Mouse (Mus musculus) hindbrain, embryonic 11.5 days (tissue): ENCODE data around the gene Pik3r2. TPM values are rescaled to one million over a fixed set of nuclear protein-coding genes. Genes with fewer than 3 reads are reported as not detected.

Experiments used
- ATAC-seq: fragments of 200-750 bp; cut with Nextera tagmentation; 2 replicates; pipeline ENCODE4 v1.8.0; 2017; ENCODE audit warnings: mild to moderate bottlenecking, moderate TSS enrichment, moderate library complexity; ENCODE audit not compliant: low FRiP score
- DNase-seq: peaks from one replicate; pipeline ENCODE4 v3.0.0-alpha.2; 2015; ENCODE audit warnings: low spot score
- H3K27ac ChIP-seq: fragments of 300-500 bp; sonication (generic); 2 replicates; pipeline ENCODE4 v1.5.1; 2014; ENCODE audit warnings: mild to moderate bottlenecking, low read depth, low read length
- H3K27me3 ChIP-seq: fragments of 300-500 bp; sonication (generic); 2 replicates; pipeline ENCODE4 v1.6.1; 2014; ENCODE audit warnings: mild to moderate bottlenecking, low read length, moderate library complexity, mixed read lengths; ENCODE audit not compliant: control insufficient read depth, insufficient read depth
- H3K36me3 ChIP-seq: fragments of 300-500 bp; sonication (generic); 2 replicates; pipeline ENCODE4 v1.6.1; 2014; ENCODE audit warnings: mild to moderate bottlenecking, low read length, moderate library complexity, mixed read lengths; ENCODE audit not compliant: control insufficient read depth, insufficient read depth
- H3K4me1 ChIP-seq: fragments of 300-500 bp; sonication (generic); replicated peaks from 2 replicates; pipeline ENCODE4 v1.6.1; 2014; ENCODE audit warnings: low read length, mixed read lengths; ENCODE audit not compliant: control insufficient read depth, insufficient read depth
- H3K4me2 ChIP-seq: fragments of 300-500 bp; sonication (generic); replicated peaks from 2 replicates; pipeline ENCODE4 v1.6.1; 2014; ENCODE audit warnings: mild to moderate bottlenecking, low read depth, low read length
- H3K4me3 ChIP-seq: fragments of 300-500 bp; sonication (generic); 2 replicates; pipeline ENCODE4 v1.5.1; 2014; ENCODE audit warnings: low read depth, low read length
- H3K9ac ChIP-seq: fragments of 300-500 bp; sonication (generic); 2 replicates; pipeline ENCODE4 v1.6.1; 2014; ENCODE audit warnings: low read depth, low read length
- H3K9me3 ChIP-seq: fragments of 300-500 bp; sonication (generic); 2 replicates; pipeline ENCODE4 v1.6.1; 2016; ENCODE audit warnings: low read length; ENCODE audit not compliant: control insufficient read depth
- WGBS: fragments of 180-500 bp; shearing (Covaris S2); extraction: QIAGEN DNeasy Blood & Tissue Kit; methylation state at CpG from one replicate; pipeline ENCODE4 v1.1.7; 2014; 5-methylcytosine and 5-hydroxymethylcytosine counted together
- polyA plus RNA-seq: library from polyadenylated mRNA; unstranded; fragments of >200 nt; fragmentation: Nextera tagmentation; extraction: Ambion mirVana; gene quantifications from 2 replicates; pipeline ENCODE4 v1.2.1, GENCODE M21; 2014

The Pik3r2 gene
- polyA plus RNA-seq, 1 experiment from 2014 or later: 31.5 TPM

DNA sequence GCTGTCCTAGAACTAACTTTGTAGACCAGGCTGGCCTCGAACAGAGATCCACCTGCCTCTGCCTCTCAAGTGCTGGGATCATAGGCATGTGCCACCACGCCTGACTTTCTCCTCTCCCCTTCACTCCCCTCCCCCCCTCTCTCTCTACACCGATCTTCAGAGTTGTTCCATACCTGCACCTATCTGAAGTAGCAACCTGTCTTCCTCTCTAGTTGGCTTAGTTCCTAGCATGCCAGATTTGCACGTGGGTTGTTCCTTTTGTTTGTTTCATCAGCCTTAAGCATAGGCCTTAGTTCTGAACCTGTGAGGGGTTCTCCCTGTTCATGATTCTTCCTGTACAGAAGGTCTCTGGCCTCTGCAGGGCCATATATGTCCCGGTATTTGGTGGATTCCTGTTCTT, 38.8 kb downstream of the Pik3r2 start:
- DNase-seq: no peak
- no peak overlapping the region for H3K4me2 ChIP-seq
- no peak overlapping the region for H3K27ac ChIP-seq
- H3K9me3 ChIP-seq: no peaks in the 10 kb centered on the region
- H3K9ac ChIP-seq: no peak overlapping the region
- 64% methylated on average over 5 of the region's 5 CpGs for WGBS
- no peak overlapping the region for H3K4me3 ChIP-seq
- 0 out of 2 replicates have a peak, but pooled peaks cover 2% of the 10 kb centered on the region for H3K4me1 ChIP-seq
- H3K36me3 ChIP-seq: no peaks in the 10 kb centered on the region
- no peak for ATAC-seq
- peaks cover 15% of the 10 kb centered on the region; the same call in 1 of the 2 replicates for H3K27me3 ChIP-seq

DNA sequence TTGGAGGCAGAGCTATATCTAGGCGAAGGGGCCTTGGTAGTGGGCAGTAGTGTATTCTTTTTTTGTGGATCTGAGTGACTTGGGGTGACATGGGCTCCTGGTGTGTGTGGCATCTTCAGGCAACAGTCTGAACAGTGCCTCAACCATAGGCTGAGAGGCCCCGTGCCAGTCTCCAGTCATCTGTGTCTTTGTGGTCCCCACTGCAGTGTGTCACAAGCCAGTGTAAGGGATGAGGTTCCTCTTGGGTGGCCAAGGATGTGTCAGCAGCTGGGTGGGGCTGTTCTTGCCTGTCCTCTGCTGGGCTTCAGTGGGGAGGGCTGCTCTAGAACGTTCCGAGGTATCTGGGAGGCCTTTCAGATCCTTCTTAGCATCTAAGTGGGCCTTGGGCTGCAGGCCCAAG, 45.6 kb downstream of the Pik3r2 start:
- no peak for DNase-seq
- no peaks in the 10 kb centered on the region; the same call in 1 of the 2 replicates for H3K4me1 ChIP-seq
- H3K27me3 ChIP-seq: peaks cover 32% of the 10 kb centered on the region
- H3K9ac ChIP-seq: no peak overlapping the region
- 83% methylated on average over 4 of the region's 4 CpGs for WGBS
- H3K9me3 ChIP-seq: no peaks in the 10 kb centered on the region
- H3K4me2 ChIP-seq: no peak overlapping the region
- no peak for ATAC-seq
- H3K27ac ChIP-seq: no peak overlapping the region
- H3K4me3 ChIP-seq: no peak overlapping the region
- no peaks in the 10 kb centered on the region for H3K36me3 ChIP-seq

GRCm38 (mm10) chr8:70729808-70730475, 46.6 kb downstream of the Pik3r2 start:
- WGBS: 5% methylated on average over 34 of the region's 34 CpGs
- DNase-seq: peak; percentile 43
- Histone ChIP-seq H3K36me3 (no peaks in the 10 kb centered on the region), H3K9ac (no peak overlapping the region), H3K27ac (no peak overlapping the region), H3K4me3 (no peak overlapping the region), H3K9me3 (no peaks in the 10 kb centered on the region), H3K27me3 (peaks cover 32% of the 10 kb centered on the region), H3K4me1 (no peaks in the 10 kb centered on the region; the same call in 1 of the 2 replicates), H3K4me2 (peak overlapping the region; percentile 24)
- no peak for ATAC-seq

- no peaks in the 10 kb centered on the region for H3K9me3 ChIP-seq
- H3K4me1 ChIP-seq: no peaks in the 10 kb centered on the region; the same call in 1 of the 2 replicates
- no peak for ATAC-seq
- WGBS: 43% methylated on average over 11 of the region's 11 CpGs
- H3K36me3 ChIP-seq: no peaks in the 10 kb centered on the region
- H3K27me3 ChIP-seq: peaks cover 29% of the 10 kb centered on the region
- H3K9ac ChIP-seq: no peak overlapping the region
- no peak overlapping the region for H3K27ac ChIP-seq
- no peak for DNase-seq
- H3K4me3 ChIP-seq: no peak overlapping the region
- H3K4me2 ChIP-seq: no peak overlapping the region
Observed at GRCm38 (mm10) chr8:70726721-70727120, 49.8 kb downstream of the Pik3r2 start.

GRCm38 (mm10) chr8:70725792-70726447, 50.6 kb downstream of the Pik3r2 start:
- no peak overlapping the region for H3K9ac ChIP-seq
- DNase-seq (peak; percentile 26), ATAC-seq (no peak)
- no peaks in the 10 kb centered on the region; the same call in 1 of the 2 replicates for H3K4me1 ChIP-seq
- H3K4me2 ChIP-seq: no peak overlapping the region
- no peaks in the 10 kb centered on the region for H3K36me3 ChIP-seq
- no peak overlapping the region for H3K27ac ChIP-seq
- no peaks in the 10 kb centered on the region for H3K9me3 ChIP-seq
- H3K4me3 ChIP-seq: no peak overlapping the region
- peaks cover 26% of the 10 kb centered on the region for H3K27me3 ChIP-seq
- 29% methylated on average over 14 of the region's 14 CpGs for WGBS

GRCm38 (mm10) chr8:70724216-70724615, 52.3 kb downstream of the Pik3r2 start:
- peaks cover 12% of the 10 kb centered on the region for H3K27me3 ChIP-seq
- H3K9me3 ChIP-seq: no peaks in the 10 kb centered on the region
- no peaks in the 10 kb centered on the region for H3K4me1 ChIP-seq
- no peaks in the 10 kb centered on the region for H3K36me3 ChIP-seq
- H3K4me2 ChIP-seq: no peak overlapping the region
- no peak for DNase-seq
- WGBS: 81% methylated on average over 12 of the region's 12 CpGs
- H3K4me3 ChIP-seq: no peak overlapping the region
- no peak for ATAC-seq
- H3K27ac ChIP-seq: no peak overlapping the region
- H3K9ac ChIP-seq: no peak overlapping the region

GRCm38 (mm10) chr8:70723486-70724210, 52.9 kb downstream of the Pik3r2 start, which contains the start of gene Pde4c:
Gene Pde4c, plus strand, starts transcription at chr8:70723720.
- Histone ChIP-seq H3K27me3 (peaks cover 8% of the 10 kb centered on the region; the same call in 1 of the 2 replicates), H3K4me1 (no peaks in the 10 kb centered on the region), H3K4me3 (no peak within 1 kb of the TSS), H3K27ac (no peak within 1 kb of the TSS), H3K9ac (no peak within 1 kb of the TSS), H3K9me3 (no peaks in the 10 kb centered on the region), H3K4me2 (no peak within 1 kb of the TSS), H3K36me3 (no peaks in the 10 kb centered on the region)
- ATAC-seq: no peak
- DNase-seq: no peak
- 60% methylated on average over 7 of the region's 7 CpGs for WGBS

- H3K9me3 ChIP-seq: no peaks in the 10 kb centered on the region
- no peak overlapping the region for H3K27ac ChIP-seq
- no peak overlapping the region for H3K4me3 ChIP-seq
- H3K4me2 ChIP-seq: no peak overlapping the region
- H3K9ac ChIP-seq: no peak overlapping the region
- H3K36me3 ChIP-seq: no peaks in the 10 kb centered on the region
- DNase-seq (no peak), ATAC-seq (no peak)
- no peaks in the 10 kb centered on the region for H3K4me1 ChIP-seq
- H3K27me3 ChIP-seq: no peaks in the 10 kb centered on the region
- 86% methylated on average over 8 of the region's 8 CpGs for WGBS
Observed at GRCm38 (mm10) chr8:70721601-70722000, 54.9 kb downstream of the Pik3r2 start.
